Mouse (Mus musculus): ENCODE results near the gene Btrc. TPM values are rescaled to one million over a fixed set of nuclear protein-coding genes. Genes with fewer than 3 reads are reported as not detected.

Gene Btrc
- polyA plus RNA-seq, 1 experiment from 2014 or later: 43.1 TPM

DNA sequence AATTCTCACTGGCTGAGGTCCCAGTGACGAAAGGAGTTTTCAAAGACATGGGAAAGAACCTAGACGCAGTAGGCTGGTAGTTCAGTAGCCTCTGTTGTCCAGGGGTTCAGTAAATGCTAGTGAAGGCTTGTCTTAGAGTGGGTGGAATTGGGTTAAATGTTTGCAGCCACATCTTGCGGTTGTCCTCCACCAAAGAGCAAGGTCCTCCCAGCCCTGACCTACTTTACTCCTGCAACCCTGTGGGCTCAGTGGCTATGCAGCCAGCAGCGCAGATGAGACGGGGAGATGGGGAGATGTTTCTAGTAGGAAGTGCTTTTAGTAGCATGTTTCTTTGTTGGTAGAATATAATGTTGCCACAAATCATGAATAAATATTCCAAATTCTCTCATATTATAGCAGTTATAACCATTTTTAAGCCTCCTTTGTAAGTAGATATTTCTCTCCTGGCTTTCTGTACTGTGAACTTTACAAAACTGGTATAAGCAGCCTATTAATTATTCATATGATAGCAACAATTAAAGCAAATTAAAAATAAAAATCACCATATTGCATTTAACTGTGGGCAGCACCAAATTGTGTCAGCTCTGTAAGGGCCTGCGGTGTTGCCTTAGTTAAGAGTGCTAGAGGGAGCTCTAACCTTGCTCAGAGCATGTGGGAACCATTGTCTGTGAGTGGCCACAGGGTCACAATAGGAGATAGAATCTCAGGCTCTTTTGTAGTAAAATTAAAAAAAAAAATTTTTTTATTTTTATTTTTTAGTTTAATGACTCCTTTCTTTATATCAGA is 122.9 kb downstream of the Btrc start:
- Histone ChIP-seq H3K9me3 (replicated peaks) (no peaks in the 10 kb centered on the region), H3K27ac (replicated peaks) (no peak overlapping the region), H3K4me1 (no peaks in the 10 kb centered on the region), H3K36me3 (no peaks in the 10 kb centered on the region), H3K4me3 (no peak overlapping the region), H3K27me3 (ENCODE audit: low read depth, poor library complexity, severe bottlenecking) (0 out of 2 replicates have a peak, but pooled peaks cover 9% of the 10 kb centered on the region)
- WGBS: 87% methylated on average over 6 of the region's 6 CpGs
- no peak for DNase-seq (ENCODE audit: low spot score)

DNA sequence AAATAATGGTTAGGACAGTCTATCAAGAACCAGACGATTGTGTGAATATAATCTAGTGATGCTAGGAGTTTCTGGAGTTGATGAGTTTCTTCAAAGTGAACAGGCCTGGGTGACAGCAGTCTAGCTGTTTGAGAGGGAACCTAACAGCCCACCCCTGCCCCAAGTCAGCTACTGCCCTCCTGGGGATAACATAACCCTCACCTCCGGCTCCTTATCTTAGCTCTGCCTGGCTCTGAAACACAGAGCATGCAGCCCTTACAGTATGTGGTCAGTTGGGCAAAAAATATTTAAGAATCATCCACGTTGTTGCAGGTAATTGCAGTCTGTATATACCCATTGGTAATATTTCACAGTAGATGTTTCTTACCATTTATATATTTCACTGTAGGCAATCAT is 123.5 kb downstream of the Btrc start:
- H3K27me3 ChIP-seq (ENCODE audit: low read depth, poor library complexity, severe bottlenecking): 0 out of 2 replicates have a peak, but pooled peaks cover 9% of the 10 kb centered on the region
- 83% methylated on average over 3 of the region's 3 CpGs for WGBS
- H3K4me3 ChIP-seq: no peak overlapping the region
- H3K9me3 ChIP-seq (replicated peaks): no peaks in the 10 kb centered on the region
- H3K4me1 ChIP-seq: no peaks in the 10 kb centered on the region
- H3K27ac ChIP-seq (replicated peaks): no peak overlapping the region
- no peak for DNase-seq (ENCODE audit: low spot score)
- no peaks in the 10 kb centered on the region for H3K36me3 ChIP-seq

DNA sequence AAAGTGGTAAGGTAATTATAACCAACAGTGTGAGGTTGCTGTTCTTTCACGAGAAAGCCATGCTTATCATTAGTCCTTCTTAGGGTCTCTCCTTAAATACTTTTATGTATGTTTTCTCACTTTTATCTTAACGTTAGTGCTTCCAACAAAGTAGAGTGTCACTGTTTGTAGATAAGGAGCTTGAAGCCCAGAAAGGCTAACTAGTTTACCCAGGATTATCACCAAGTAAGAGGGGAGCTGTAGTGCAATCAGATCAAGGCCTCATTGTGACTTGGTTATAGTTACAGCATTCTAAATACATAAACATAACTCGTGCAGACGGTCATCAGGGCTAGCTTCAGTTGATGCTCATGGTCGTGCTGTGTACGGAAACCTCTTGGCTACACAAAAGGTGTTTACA is 126.4 kb downstream of the Btrc start:
- 82% methylated on average over 6 of the region's 6 CpGs for WGBS

DNA sequence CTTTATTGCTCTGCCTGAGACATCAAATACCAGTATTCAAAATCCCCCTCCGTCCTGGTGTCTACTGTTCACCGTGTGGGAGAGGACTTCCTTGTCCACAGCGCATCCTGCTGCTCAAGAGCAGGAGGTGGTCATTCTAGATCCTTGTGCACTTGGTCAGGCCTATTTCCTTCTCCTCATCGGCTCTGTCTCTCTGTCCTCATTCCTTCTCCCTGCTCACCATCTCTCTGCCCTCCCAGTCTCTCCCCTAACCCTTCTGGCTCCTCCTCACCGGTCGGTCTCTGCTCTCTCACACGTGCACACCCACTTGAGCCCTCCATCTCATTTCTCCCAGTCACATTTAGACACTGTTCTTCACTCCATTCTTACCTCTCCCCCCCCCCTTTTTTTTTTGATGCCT is 127.7 kb downstream of the Btrc start:
- Histone ChIP-seq H3K27ac (replicated peaks) (no peak overlapping the region), H3K4me3 (no peak overlapping the region), H3K9me3 (replicated peaks) (no peaks in the 10 kb centered on the region), H3K4me1 (peaks cover 12% of the 10 kb centered on the region), H3K27me3 (ENCODE audit: low read depth, poor library complexity, severe bottlenecking) (peaks cover 20% of the 10 kb centered on the region; the same call in 1 of the 2 replicates), H3K36me3 (no peaks in the 10 kb centered on the region)
- DNase-seq (ENCODE audit: low spot score): no peak
- WGBS: 80% methylated on average over 7 of the region's 7 CpGs

More for the DNA sequence above, 126.4 kb downstream of the Btrc start:
- H3K4me1 ChIP-seq: peaks cover 12% of the 10 kb centered on the region
- no peak overlapping the region for H3K4me3 ChIP-seq
- H3K9me3 ChIP-seq (replicated peaks): no peaks in the 10 kb centered on the region
- H3K36me3 ChIP-seq: no peaks in the 10 kb centered on the region
- H3K27me3 ChIP-seq (ENCODE audit: low read depth, poor library complexity, severe bottlenecking): peaks cover 10% of the 10 kb centered on the region; the same call in 1 of the 2 replicates
- no peak overlapping the region for H3K27ac ChIP-seq (replicated peaks)
- no peak for DNase-seq (ENCODE audit: low spot score)

DNA sequence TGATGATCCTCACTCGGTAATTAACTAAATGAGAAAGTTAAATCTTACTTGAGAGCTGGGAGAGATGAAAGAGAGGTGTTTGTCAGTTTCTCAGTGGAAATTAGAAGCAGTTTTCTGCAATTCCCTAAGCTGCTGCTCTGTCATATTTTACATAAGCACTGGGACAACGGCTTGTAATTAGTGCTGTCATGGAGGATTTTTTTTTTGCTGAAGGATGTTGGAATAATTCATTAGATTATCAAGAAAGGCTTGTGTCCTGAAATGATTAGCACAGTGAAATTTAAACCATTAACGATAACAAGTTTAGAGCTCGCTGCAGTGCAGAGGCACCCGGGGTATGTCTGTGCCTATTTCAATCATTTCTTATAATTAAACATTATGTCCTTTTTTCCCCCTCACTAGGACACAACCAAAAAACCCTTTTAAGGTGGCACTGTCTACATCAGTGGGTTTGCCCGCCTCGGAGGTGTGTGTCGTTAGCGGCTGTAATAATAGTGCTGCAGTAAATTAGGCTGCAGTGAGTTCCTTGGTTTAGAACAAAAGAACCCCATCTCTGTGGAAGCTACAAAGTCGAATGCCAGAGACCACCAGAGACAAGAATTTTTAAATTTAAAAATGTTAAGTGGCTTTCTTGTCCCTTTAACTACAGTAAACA is 130.7 kb downstream of the Btrc start:
- Histone ChIP-seq H3K4me3 (no peak overlapping the region), H3K4me1 (peaks cover 12% of the 10 kb centered on the region), H3K27me3 (ENCODE audit: low read depth, poor library complexity, severe bottlenecking) (peaks cover 20% of the 10 kb centered on the region; the same call in 1 of the 2 replicates), H3K36me3 (no peaks in the 10 kb centered on the region), H3K9me3 (replicated peaks) (no peaks in the 10 kb centered on the region), H3K27ac (replicated peaks) (no peak overlapping the region)
- 85% methylated on average over 10 of the region's 10 CpGs for WGBS
- DNase-seq (ENCODE audit: low spot score): no peak

DNA sequence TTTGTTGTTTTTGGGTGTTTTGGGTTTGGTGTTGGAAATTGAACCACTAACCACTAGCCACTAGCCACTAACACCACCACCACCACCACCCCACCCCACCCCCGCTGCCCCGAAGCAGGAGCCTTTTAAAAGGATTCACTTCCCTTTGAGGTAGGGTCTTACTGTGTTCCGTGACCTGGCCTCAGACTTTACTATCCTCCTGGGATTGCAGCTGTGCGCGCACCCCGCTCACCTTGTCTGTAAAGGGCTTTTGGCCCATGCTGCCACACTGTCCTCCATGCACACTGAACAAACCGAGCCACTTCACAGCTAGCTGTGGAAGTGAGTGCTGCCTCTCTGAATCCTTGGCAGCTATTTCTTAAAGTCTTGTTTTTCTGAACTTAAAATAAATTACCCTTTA is 141.9 kb downstream of the Btrc start:
- H3K27ac ChIP-seq (replicated peaks): no peak overlapping the region
- DNase-seq (ENCODE audit: low spot score): no peak
- WGBS: 80% methylated on average over 7 of the region's 7 CpGs
- H3K27me3 ChIP-seq (ENCODE audit: low read depth, poor library complexity, severe bottlenecking): no peaks in the 10 kb centered on the region
- H3K4me3 ChIP-seq: no peak overlapping the region
- H3K9me3 ChIP-seq (replicated peaks): no peaks in the 10 kb centered on the region
- H3K4me1 ChIP-seq: no peaks in the 10 kb centered on the region
- peaks cover 10% of the 10 kb centered on the region for H3K36me3 ChIP-seq

DNA sequence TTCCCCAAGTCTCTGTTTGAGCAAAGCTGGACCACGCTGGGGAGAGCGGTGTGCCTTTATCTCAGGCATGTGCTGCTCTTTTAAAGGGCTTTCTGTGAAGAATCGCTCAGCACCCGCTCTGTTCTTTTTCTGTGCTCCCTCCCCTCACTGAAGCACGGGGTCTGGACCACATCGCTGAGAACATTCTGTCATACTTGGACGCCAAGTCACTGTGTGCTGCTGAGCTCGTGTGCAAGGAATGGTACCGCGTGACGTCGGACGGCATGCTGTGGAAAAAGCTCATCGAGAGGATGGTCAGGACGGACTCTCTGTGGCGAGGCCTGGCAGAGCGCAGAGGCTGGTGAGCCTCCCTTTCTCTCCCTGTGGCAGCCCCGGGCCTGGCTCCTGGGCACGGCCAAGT is 144.0 kb downstream of the Btrc start:
- Histone ChIP-seq H3K36me3 (peaks cover 10% of the 10 kb centered on the region), H3K27ac (replicated peaks) (no peak overlapping the region), H3K4me1 (no peaks in the 10 kb centered on the region), H3K9me3 (replicated peaks) (no peaks in the 10 kb centered on the region), H3K4me3 (no peak overlapping the region), H3K27me3 (ENCODE audit: low read depth, poor library complexity, severe bottlenecking) (no peaks in the 10 kb centered on the region)
- WGBS: 86% methylated on average over 19 of the region's 19 CpGs
- no peak for DNase-seq (ENCODE audit: low spot score)

DNA sequence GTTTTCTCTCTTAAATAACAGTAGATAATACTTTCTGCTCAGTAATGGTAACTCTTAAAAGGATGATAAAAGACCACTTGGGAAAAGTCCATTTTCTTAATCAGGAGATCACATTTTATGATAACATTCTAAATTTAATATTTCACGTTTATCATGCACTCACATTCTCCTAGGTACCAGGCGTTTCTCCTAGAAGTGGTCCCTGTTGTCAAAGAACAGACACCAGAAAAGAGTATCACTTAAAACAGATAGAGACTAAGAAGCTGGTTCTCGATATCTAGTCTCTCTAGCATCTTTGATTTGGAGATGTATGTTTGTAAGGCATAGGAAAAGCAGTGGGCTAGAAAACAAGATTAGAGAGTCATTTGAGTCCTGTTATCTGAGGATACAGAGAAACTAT is 147.1 kb downstream of the Btrc start:
- no peak overlapping the region for H3K27ac ChIP-seq (replicated peaks)
- no peak overlapping the region for H3K4me3 ChIP-seq
- DNase-seq (ENCODE audit: low spot score): no peak
- no peaks in the 10 kb centered on the region for H3K4me1 ChIP-seq
- peaks cover 26% of the 10 kb centered on the region for H3K36me3 ChIP-seq
- no peaks in the 10 kb centered on the region for H3K9me3 ChIP-seq (replicated peaks)
- H3K27me3 ChIP-seq (ENCODE audit: low read depth, poor library complexity, severe bottlenecking): no peaks in the 10 kb centered on the region
- 82% methylated on average over 3 of the region's 3 CpGs for WGBS

DNA sequence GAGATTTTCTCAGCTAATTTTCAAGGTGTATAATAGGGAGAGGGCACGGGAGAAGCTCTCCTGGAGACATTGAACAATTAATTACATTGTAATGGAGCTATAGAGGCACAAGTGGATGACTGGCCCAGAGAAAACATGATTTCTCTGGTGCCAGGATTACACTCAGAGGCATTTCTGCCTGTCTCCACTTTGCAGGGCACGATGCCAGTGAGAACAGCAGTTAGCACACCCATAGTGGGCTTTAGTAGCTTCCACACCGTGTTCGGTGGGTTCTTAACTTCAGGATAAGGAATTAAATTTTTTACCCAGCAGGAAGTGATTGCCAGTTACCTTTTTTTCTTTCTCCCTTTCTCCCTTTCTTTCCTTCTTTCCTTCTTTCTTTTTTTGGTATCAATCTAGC is 147.9 kb downstream of the Btrc start:
- no peak overlapping the region for H3K27ac ChIP-seq (replicated peaks)
- H3K27me3 ChIP-seq (ENCODE audit: low read depth, poor library complexity, severe bottlenecking): no peaks in the 10 kb centered on the region
- no peaks in the 10 kb centered on the region for H3K4me1 ChIP-seq
- 89% methylated on average over 4 of the region's 4 CpGs for whole genome bisulfite sequencing
- H3K36me3 ChIP-seq: peaks cover 33% of the 10 kb centered on the region
- no peaks in the 10 kb centered on the region for H3K9me3 ChIP-seq (replicated peaks)
- H3K4me3 ChIP-seq: no peak overlapping the region
- no peak for DNase-seq (ENCODE audit: low spot score)

DNA sequence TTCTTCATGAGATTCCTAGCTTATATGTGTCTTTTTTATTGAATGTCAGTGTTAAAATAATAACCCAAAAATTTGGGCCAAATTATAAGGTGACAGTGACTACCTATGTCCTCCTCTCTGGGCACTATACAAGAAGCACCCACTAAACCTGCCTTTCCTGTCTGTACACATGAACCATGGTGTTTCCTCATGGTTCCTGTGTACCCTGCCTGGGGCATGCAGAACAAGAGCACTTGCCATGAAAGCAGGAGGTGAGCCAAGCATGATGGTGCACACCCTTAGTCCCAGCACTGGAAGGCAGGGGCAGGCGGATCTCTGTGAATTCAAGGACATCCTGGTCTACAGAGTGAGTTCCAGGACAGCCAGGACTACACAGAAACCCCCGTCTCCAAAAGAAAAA is 151.8 kb downstream of the Btrc start:
- WGBS: 88% methylated on average over 2 of the region's 2 CpGs
- no peaks in the 10 kb centered on the region for H3K27me3 ChIP-seq (ENCODE audit: low read depth, poor library complexity, severe bottlenecking)
- DNase-seq (ENCODE audit: low spot score): no peak
- H3K4me1 ChIP-seq: no peaks in the 10 kb centered on the region
- H3K27ac ChIP-seq (replicated peaks): no peak overlapping the region
- H3K9me3 ChIP-seq (replicated peaks): no peaks in the 10 kb centered on the region
- no peak overlapping the region for H3K4me3 ChIP-seq
- peaks cover 63% of the 10 kb centered on the region for H3K36me3 ChIP-seq

DNA sequence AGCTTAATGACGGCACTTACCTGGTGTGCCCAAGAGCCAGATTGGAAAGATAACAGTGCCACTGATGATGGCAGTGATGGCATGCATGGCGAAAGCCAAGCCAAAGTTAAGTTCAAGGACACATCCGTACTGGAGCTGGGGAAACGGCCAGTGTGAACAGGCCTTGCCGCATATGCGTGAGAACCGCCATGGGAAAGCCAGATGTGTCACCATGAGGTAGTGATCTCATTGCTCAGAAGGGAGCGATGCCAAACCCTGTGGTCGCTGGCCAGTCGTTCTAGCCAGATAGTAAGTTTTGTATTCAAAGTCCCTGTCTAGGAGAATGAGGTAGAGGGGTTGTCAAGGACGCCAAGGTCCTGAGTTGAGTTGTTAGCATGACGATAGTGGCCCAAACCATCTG is 152.7 kb downstream of the Btrc start:
- Histone ChIP-seq H3K36me3 (peaks cover 67% of the 10 kb centered on the region), H3K4me3 (no peak overlapping the region), H3K9me3 (replicated peaks) (no peaks in the 10 kb centered on the region), H3K4me1 (no peaks in the 10 kb centered on the region), H3K27ac (replicated peaks) (no peak overlapping the region), H3K27me3 (ENCODE audit: low read depth, poor library complexity, severe bottlenecking) (no peaks in the 10 kb centered on the region)
- DNase-seq (ENCODE audit: low spot score): no peak
- WGBS: 95% methylated on average over 12 of the region's 12 CpGs

DNA sequence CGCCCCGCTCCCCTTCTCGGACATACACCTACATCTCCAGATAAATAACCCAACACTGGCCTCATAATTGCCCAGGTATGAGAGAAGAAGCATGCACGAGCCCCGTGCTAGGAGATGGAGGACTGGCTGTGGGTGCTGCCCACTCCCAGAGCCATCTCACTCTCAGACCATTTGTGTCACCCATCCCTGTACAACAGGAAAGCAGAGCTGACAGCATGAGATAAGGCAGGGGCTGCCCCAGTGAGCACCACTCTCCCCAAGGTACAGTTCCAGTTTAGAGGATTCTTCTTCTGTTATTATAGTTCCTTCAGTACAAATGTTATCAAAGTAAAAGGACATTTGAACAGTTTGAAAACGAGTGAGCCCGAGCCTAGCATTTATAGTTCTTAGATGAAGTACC is 163.8 kb downstream of the Btrc start:
- WGBS: 93% methylated on average over 7 of the region's 7 CpGs
- Histone ChIP-seq H3K27ac (replicated peaks) (no peak overlapping the region), H3K9me3 (replicated peaks) (no peaks in the 10 kb centered on the region), H3K27me3 (ENCODE audit: low read depth, poor library complexity, severe bottlenecking) (no peaks in the 10 kb centered on the region), H3K36me3 (peaks cover 60% of the 10 kb centered on the region), H3K4me1 (no peaks in the 10 kb centered on the region), H3K4me3 (no peak overlapping the region)
- no peak for DNase-seq (ENCODE audit: low spot score)

DNA sequence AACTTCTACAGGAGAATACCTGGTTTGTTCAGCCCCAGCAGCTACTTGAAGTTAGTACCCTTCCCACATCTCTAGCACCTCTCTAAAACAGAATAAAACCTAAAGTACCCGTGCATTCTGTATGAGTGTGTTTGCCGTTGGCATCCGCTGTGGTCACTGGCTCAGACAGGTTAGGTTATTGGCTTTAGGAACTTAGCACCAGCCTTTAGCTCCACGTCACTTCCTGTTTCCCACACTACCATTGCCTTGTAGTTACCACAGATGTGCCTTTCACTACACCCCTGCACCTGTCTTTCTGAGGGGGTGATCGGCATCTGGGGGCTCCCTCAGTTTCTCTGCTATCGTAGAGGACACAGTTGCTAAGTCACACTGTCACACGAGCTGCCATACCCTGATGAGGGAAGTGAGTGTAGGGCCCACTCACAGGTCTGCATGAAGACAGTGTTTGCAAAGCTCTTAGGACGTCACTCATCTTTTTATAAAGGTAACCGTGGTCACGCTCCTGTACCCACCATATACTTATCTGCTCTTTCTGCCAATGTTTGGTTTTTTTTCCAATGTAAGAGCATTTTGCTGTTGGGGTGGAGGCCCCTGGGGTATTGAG is 164.5 kb downstream of the Btrc start:
- Histone ChIP-seq H3K27me3 (ENCODE audit: low read depth, poor library complexity, severe bottlenecking) (no peaks in the 10 kb centered on the region), H3K27ac (replicated peaks) (no peak overlapping the region), H3K4me3 (no peak overlapping the region), H3K4me1 (no peaks in the 10 kb centered on the region), H3K9me3 (replicated peaks) (no peaks in the 10 kb centered on the region), H3K36me3 (peaks cover 59% of the 10 kb centered on the region)
- WGBS: 95% methylated on average over 10 of the region's 10 CpGs
- DNase-seq (ENCODE audit: low spot score): no peak
